Mouse (Mus musculus): ENCODE results near the gene Tubgcp5.

DNA sequence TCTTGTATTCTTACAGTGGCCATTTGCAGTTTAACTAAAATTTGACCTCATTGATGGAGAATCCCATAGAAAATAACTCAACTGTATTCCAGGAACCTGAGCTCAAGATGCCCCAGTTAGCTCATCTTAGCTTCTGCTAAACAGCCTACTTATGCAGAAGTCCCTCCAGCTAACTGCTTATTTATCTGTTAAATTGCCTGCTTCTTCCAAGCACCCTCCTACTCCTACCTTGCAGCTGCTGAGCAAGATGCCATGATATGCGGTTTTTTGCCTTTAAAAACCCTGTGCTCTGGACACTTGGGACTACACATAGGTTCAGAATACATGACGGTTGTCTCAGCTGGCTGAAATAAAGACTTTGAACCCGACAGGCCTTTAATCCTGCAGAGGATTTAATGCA, 34.6 kb upstream of the Tubgcp5 start:
- TF ChIP-seq USF2 (conservative IDR thresholded peaks at IDR 0.05; ENCODE audit: low read depth, low read length) (no peak), CTCF (conservative IDR thresholded peaks at IDR 0.05 in 1 of 2, IDR thresholded peaks at IDR 0.05 in 1 of 2; ENCODE audit: low read depth in 2 of 2, low read length in 2 of 2) (no peak), EP300 (IDR thresholded peaks at IDR 0.05; ENCODE audit: low read length) (no peak), SIN3A (IDR thresholded peaks at IDR 0.05; ENCODE audit: low read length) (no peak), RAD21 (IDR thresholded peaks at IDR 0.05; ENCODE audit: low read depth, low read length) (no peak), ZC3H11A (IDR thresholded peaks at IDR 0.05; ENCODE audit: low read depth, low read length) (no peak), JUND (conservative IDR thresholded peaks at IDR 0.05; ENCODE audit: low read depth, low read length) (no peak), TCF12 (IDR thresholded peaks at IDR 0.05; ENCODE audit: low read depth, low read length) (no peak), MYC (IDR thresholded peaks at IDR 0.05; ENCODE audit: low read depth, low read length) (no peak), CHD2 (IDR thresholded peaks at IDR 0.05; ENCODE audit: low read length) (no peak), MEF2A (IDR thresholded peaks at IDR 0.05; ENCODE audit: borderline replicate concordance, low read depth, low read length) (no peak)

Measured in CH12.LX (cell line).